Mouse (Mus musculus) lung, postnatal 0 days (tissue): Measurements from ENCODE around the gene Dmd.

Experiments used
- CTCF ChIP-seq: IDR thresholded peaks from 2 replicates; pipeline ENCODE4 v1.5.1; 2016; ENCODE audit warnings: antibody characterized with exemption, mild to moderate bottlenecking
- EP300 ChIP-seq: IDR thresholded peaks from 2 replicates; pipeline ENCODE4 v1.6.1; 2016; ENCODE audit warnings: antibody characterized with exemption, mild to moderate bottlenecking, control low read depth

GRCm38 (mm10) chrX:84330593-84330992 lies 1381.9 kb downstream of the Dmd start:
- TF ChIP-seq CTCF (no peak), EP300 (no peak)
